Mouse (Mus musculus) erythroblast, embryonic 14.5 days (primary cell): ENCODE measurements around the gene Snrpa1. TPM values are rescaled to one million over a fixed set of nuclear protein-coding genes. Genes with fewer than 3 reads are reported as not detected.

Experiments
- H3K27me3 ChIP-seq: 2 replicates; pipeline ENCODE4 v1.6.1; 2012; ENCODE audit warnings: inconsistent platforms; ENCODE audit not compliant: control insufficient read depth
- H3K36me3 ChIP-seq: 2 replicates; pipeline ENCODE4 v1.6.1; 2012; ENCODE audit warnings: mild to moderate bottlenecking, inconsistent platforms; ENCODE audit not compliant: control insufficient read depth
- H3K4me1 ChIP-seq: 2 replicates; pipeline ENCODE4 v1.6.1; 2012; ENCODE audit warnings: inconsistent platforms; ENCODE audit not compliant: control insufficient read depth
- H3K4me3 ChIP-seq: replicated peaks from 2 replicates; pipeline ENCODE3; 2012; ENCODE audit warnings: moderate library complexity, mild to moderate bottlenecking, inconsistent platforms
- H3K9me3 ChIP-seq: 2 replicates; pipeline ENCODE4 v1.6.1; 2012; ENCODE audit warnings: low read length, inconsistent platforms, mixed read lengths; ENCODE audit not compliant: control insufficient read depth
- GATA1 ChIP-seq: IDR thresholded peaks from 2 replicates; pipeline ENCODE4 v1.6.1; 2012; ENCODE audit warnings: low read length, inconsistent platforms, mixed read lengths
- TAL1 ChIP-seq: IDR thresholded peaks from 3 replicates; pipeline ENCODE4 v1.6.1; 2012; ENCODE audit warnings: low read length, inconsistent platforms, mixed read lengths
- polyA plus RNA-seq: library from polyadenylated mRNA; stranded (reverse); fragments of >175 nt; gene quantifications from 2 replicates; pipeline ENCODE4 v1.2.3, GENCODE M21; 2012

Gene Snrpa1
- polyA plus RNA-seq, 1 experiment: 9.9 TPM

- Histone ChIP-seq H3K4me3 (no peak overlapping the region), H3K36me3 (peaks cover 78% of the 10 kb centered on the region)
These were observed 60.0 kb downstream of the Snrpa1 start for GRCm38 (mm10) chr7:66118796-66119195.

GRCm38 (mm10) chr7:66120139-66120538, 61.3 kb downstream of the Snrpa1 start:
- H3K9me3 ChIP-seq: no peaks in the 10 kb centered on the region
- TF ChIP-seq TAL1: no peak
- TF ChIP-seq GATA1: no peak
- H3K36me3 ChIP-seq: peaks cover 79% of the 10 kb centered on the region
- peaks cover 64% of the 10 kb centered on the region for H3K4me1 ChIP-seq
- H3K27me3 ChIP-seq: no peaks in the 10 kb centered on the region
- no peak overlapping the region for H3K4me3 ChIP-seq

More at GRCm38 (mm10) chr7:66118796-66119195, 60.0 kb downstream of the Snrpa1 start:
- Histone ChIP-seq H3K9me3 (no peaks in the 10 kb centered on the region), H3K4me1 (peaks cover 72% of the 10 kb centered on the region), H3K27me3 (no peaks in the 10 kb centered on the region)
- TF ChIP-seq GATA1 (no peak), TAL1 (no peak)

- Histone ChIP-seq H3K4me1 (peaks cover 57% of the 10 kb centered on the region), H3K36me3 (peaks cover 79% of the 10 kb centered on the region), H3K9me3 (no peaks in the 10 kb centered on the region), H3K4me3 (no peak overlapping the region), H3K27me3 (no peaks in the 10 kb centered on the region)
- TF ChIP-seq GATA1 (no peak), TAL1 (no peak)
These were observed 62.0 kb downstream of the Snrpa1 start for GRCm38 (mm10) chr7:66120702-66121396.

Other genes starting within 250 kb of the Snrpa1 start
- 0.12 TPM in 1 of 2 replicates, not detected in the other for gene Pcsk6, start 197.3 kb upstream of the Snrpa1 start, polyA plus RNA-seq
- not detected in 2 replicates for gene Gm45213, start 15.4 kb upstream of the Snrpa1 start, polyA plus RNA-seq
- gene Selenos, start 20.6 kb downstream of the Snrpa1 start, polyA plus RNA-seq: 1.1 and 1.2 TPM in 2 replicates
- 1.4 and 1.5 TPM in 2 replicates for gene Chsy1, start 50.5 kb downstream of the Snrpa1 start, polyA plus RNA-seq